Mouse (Mus musculus) embryonic facial prominence, embryonic 10.5 days (tissue): ENCODE results near the gene Dus1l. TPM values are rescaled to one million over a fixed set of nuclear protein-coding genes. Genes with fewer than 3 reads are reported as not detected.

Experiments
- DNase-seq: peaks from one replicate; pipeline ENCODE4 v3.0.0-alpha.2; 2017; ENCODE audit warnings: low spot score
- H3K27ac ChIP-seq: fragments of 300-500 bp; sonication (generic); replicated peaks from 2 replicates; pipeline ENCODE4 v1.5.1; 2016; ENCODE audit warnings: mild to moderate bottlenecking
- H3K27me3 ChIP-seq: fragments of 300-500 bp; sonication (generic); replicated peaks from 2 replicates; pipeline ENCODE4 v1.6.1; 2016; ENCODE audit warnings: low read depth, mild to moderate bottlenecking; ENCODE audit not compliant: poor library complexity, severe bottlenecking
- H3K36me3 ChIP-seq: fragments of 300-500 bp; sonication (generic); replicated peaks from 2 replicates; pipeline ENCODE4 v1.6.1; 2016; ENCODE audit warnings: mild to moderate bottlenecking, moderate library complexity
- H3K4me1 ChIP-seq: fragments of 300-500 bp; sonication (generic); 2 replicates; pipeline ENCODE4 v1.6.1; 2016
- H3K4me3 ChIP-seq: fragments of 300-500 bp; sonication (generic); 2 replicates; pipeline ENCODE4 v1.5.1; 2016; ENCODE audit warnings: mild to moderate bottlenecking, moderate library complexity
- H3K9me3 ChIP-seq: fragments of 300-500 bp; sonication (generic); 2 replicates; pipeline ENCODE4 v1.6.1; 2016; ENCODE audit warnings: mild to moderate bottlenecking
- WGBS: fragments of 180-500 bp; shearing (Covaris S2); methylation state at CpG from one replicate; pipeline ENCODE4 v1.1.7; 2016; 5-methylcytosine and 5-hydroxymethylcytosine counted together
- polyA plus RNA-seq: library from polyadenylated mRNA; unstranded; fragments of >200 nt; fragmentation: Nextera tagmentation; extraction: Ambion mirVana; gene quantifications from 2 replicates; pipeline ENCODE4 v1.2.1, GENCODE M21; 2016

Gene Dus1l
- polyA plus RNA-seq, 1 experiment from 2014 or later = 96.6 TPM

DNA sequence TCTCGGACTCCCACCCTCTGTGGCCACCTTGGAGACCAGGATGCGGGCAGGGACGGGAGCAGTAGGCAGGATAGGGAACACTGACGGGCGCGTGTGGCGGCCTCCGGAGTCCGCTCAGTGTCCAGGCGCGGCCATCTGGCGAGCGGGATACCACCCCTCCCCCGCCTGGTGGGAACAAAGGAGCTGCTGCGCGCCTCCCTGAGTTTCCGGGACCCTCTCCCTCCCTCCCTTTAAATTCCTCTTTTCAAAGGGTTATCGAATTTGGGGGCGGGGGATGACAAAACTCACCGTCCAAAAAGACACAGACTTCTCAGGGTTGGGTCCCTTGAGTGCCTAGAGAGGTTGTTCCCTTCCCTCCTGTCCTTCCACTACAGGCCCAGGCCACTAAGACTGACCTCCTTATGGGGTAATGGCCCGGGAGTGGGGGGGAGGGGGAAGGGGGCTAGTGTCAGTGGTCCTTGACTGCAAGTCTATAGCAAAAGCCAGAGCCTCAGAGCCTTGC lies 28.6 kb upstream of the Dus1l start:
- under 1% methylated on average over 21 of the region's 21 CpGs for WGBS
- Histone ChIP-seq H3K27me3 (no peaks in the 10 kb centered on the region), H3K36me3 (peaks cover 38% of the 10 kb centered on the region), H3K27ac (peak overlapping the region; percentile 99), H3K4me1 (peaks cover 72% of the 10 kb centered on the region), H3K4me3 (peak overlapping the region; percentile 91), H3K9me3 (no peaks in the 10 kb centered on the region)
- DNase-seq = no peak

DNA sequence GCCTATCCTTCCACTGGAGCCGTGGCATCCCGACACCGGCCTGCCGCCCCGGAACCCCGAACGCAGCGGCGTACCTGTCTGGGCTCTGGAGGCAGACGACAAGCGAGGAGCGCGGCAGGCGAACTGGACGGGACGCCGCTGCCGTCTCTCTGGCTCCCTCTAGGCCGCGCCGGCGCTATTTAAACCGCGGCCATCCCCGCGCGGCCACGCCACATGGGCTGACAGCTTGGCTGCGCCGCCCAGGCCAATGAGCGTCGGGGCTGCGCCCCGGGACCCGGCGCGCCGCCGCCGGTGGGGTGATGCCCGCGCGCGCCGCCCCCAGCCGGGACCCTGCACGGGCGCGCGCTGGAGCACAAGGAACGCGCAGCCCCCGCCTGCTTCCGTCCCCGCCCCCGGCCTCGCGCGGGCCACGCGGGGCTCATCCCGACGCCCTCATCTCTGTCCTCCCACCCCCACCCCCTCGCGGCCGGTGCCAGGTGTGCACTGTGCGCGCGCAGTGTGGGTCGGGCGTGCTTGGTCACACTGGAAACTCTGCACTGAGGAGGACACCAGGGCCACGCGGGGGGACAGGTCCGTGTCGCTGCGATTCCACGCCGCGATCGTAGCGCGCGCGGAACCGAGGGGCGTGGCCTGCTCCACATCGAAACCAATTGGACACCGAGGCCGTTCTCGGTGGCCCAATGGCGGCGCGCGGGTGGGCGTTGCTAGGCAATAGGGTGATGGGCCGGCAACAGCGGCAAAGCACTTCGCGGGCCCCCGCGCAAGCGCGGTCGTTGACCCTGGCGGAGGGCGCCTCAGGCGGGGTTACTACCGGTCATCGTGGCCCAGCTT lies 28.0 kb upstream of the Dus1l start, which contains the start of gene Fasn:
Fasn (minus strand) TSS at position 592 of the 831 bp plus-strand sequence.
- DNase-seq = peak; percentile 99
- peak within 1 kb of the TSS; percentile 91 for H3K4me3 ChIP-seq
- peak within 1 kb of the TSS; percentile 99 for H3K27ac ChIP-seq
- no peaks in the 10 kb centered on the region for H3K9me3 ChIP-seq
- no peaks in the 10 kb centered on the region for H3K27me3 ChIP-seq
- under 1% methylated on average over 107 of the region's 109 CpGs for WGBS
- peaks cover 45% of the 10 kb centered on the region for H3K36me3 ChIP-seq
- H3K4me1 ChIP-seq = peaks cover 69% of the 10 kb centered on the region

DNA sequence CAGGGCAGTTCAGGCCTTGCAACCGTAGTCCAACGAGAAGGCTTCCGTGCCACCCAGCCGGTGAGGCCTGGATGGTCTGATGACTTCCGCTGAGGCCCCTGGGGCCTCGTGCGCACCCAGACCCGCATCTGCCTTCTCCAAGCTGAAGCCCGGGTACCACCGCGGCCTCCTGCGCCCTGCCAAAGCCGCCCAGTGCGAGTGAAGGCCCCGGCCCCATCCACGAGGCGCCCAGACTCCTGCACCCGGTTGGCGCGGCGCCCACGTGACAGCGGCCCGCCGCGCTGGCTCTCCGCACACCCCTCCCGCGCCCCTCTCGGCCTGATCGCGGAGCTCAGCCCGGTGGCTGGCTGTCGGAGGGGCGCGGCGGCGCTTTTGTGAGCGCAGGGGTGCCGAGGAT lies 27.3 kb upstream of the Dus1l start:
- Histone ChIP-seq H3K9me3 (no peaks in the 10 kb centered on the region), H3K27me3 (no peaks in the 10 kb centered on the region), H3K4me1 (peaks cover 69% of the 10 kb centered on the region), H3K27ac (peak overlapping the region; percentile 99), H3K4me3 (peak overlapping the region; percentile 91), H3K36me3 (peaks cover 51% of the 10 kb centered on the region)
- under 1% methylated on average over 40 of the region's 40 CpGs for WGBS
- DNase-seq = no peak

DNA sequence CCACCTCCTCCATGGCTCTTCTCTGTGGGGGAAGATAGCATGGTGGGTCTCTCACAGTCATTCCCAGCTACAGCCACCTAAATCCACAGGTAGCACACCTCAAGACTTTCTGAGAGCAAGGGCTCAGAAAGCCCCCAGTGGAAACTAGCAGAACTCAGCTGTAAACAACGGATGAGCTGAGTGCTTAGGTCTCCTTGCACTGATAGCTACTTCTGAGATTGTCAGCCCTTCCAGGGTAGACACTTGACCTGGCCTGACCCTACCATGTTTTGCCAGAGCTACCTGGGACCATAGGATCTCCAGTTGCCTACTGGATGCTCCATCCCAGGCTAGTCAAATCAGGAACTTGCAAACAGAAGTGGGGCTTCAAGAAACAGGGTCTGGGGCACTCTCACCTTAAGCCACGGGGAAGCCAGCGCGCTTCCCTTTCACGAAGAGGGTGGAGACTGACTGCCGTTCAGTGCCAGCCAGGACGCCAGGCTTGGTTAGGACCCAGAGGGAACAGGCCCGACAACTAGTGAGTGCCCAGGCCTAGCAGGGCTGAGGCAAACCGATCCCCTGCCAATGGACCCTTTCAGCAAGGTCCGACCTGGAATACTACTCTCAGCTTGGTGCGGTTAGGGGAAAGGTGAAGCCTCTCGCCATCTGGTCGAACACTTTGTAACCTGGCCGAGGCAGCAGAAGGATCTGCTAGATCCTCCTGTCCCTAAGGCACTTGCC lies 26.8 kb upstream of the Dus1l start:
- DNase-seq = peak; percentile 47
- Histone ChIP-seq H3K36me3 (peaks cover 57% of the 10 kb centered on the region), H3K27ac (peak overlapping the region; percentile 99), H3K9me3 (no peaks in the 10 kb centered on the region), H3K4me3 (peak overlapping the region; percentile 91), H3K27me3 (no peaks in the 10 kb centered on the region), H3K4me1 (peaks cover 69% of the 10 kb centered on the region)
- 2% methylated on average over 14 of the region's 14 CpGs for WGBS

DNA sequence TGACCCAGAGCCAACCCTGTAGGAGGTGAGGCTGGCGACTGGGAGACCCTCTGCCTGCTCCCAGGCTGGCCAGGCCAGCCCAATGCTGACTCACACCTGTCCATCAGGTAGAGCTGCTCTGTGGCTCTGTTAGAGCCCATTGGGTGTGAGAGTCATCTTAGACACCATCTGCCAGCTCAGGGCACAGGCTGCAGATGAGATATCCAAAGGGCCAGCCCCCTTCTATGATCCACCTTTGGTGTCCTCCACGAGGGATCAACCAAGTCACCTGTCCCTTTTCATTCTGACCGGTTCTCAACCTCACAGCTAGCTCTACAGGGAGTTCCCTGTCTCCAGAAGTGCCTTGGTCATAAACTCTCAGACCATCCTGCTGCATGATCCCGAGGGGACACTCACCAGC lies 26.1 kb upstream of the Dus1l start:
- peak; percentile 9 for DNase-seq
- Histone ChIP-seq H3K4me1 (peaks cover 64% of the 10 kb centered on the region), H3K27ac (peak overlapping the region; percentile 99), H3K9me3 (no peaks in the 10 kb centered on the region), H3K27me3 (no peaks in the 10 kb centered on the region), H3K4me3 (peak overlapping the region; percentile 91), H3K36me3 (peaks cover 63% of the 10 kb centered on the region)
- 79% methylated on average over 4 of the region's 4 CpGs for WGBS

DNA sequence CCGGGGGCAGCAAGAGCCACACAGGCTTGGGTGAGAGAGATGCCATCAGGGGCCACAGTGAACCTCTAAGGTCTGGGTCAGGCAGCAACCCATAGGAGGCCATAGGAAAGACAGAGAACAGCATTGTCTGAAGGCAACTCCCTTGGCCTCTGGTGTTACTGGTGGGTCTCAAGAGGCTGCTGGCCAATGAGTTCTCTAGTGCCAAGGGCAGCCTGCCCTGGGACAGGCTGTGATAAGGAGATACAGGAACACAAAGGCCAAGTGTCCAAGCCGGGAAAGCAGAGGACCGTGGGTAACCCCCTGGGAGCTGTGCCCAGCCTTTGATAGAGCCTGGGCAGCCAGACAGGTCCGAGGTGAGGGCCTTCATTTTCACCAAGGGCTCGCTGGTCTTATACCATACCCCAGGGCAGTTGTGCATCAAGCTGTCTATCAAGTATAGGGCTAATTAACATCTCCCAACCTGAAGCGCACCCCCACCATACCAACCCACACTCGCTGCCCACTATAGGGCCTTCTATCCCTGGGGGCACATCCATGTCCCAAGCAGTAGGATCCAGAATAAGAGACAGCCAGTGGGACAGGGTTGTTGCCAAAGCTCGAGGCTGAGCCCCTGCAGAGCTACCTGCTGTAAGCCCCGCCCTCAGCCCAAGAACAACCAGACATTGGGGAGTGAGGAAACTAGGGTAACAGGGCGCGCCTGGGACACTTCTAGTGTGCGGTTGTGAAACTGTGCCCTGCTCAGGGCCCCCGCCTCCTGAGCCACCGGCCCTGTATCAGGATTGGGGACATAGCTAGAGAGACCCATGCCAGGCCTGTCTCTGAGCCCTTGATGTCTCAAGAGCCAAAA lies 25.1 kb upstream of the Dus1l start:
- no peaks in the 10 kb centered on the region for H3K27me3 ChIP-seq
- peak; percentile 7 for DNase-seq
- H3K4me1 ChIP-seq = peaks cover 57% of the 10 kb centered on the region
- 83% methylated on average over 14 of the region's 14 CpGs for WGBS
- peaks cover 71% of the 10 kb centered on the region for H3K36me3 ChIP-seq
- H3K27ac ChIP-seq = no peak overlapping the region
- no peaks in the 10 kb centered on the region for H3K9me3 ChIP-seq
- H3K4me3 ChIP-seq = peak overlapping the region; percentile 91

DNA sequence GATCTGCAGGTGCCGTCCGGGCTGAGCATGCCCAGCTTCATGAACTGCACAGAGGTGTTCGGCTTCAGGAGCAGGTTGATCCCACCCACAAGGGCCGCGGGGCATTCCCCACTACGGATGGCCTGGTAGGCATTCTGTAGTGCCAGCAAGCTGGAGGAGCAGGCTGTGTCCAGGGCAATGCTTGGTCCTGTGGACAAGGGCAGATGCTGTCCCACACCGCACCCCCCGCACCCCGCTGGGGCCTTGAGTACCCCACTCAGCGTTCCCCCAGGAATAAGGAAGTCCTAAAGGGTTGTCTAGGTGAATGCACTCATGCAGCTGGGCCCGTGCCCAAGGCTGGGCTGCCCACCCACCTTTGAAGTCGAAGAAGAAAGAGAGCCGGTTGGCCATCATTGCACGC lies 24.3 kb upstream of the Dus1l start:
- no peaks in the 10 kb centered on the region for H3K9me3 ChIP-seq
- peaks cover 49% of the 10 kb centered on the region for H3K4me1 ChIP-seq
- DNase-seq = peak; percentile 7
- H3K4me3 ChIP-seq = peak overlapping the region; percentile 91
- H3K27me3 ChIP-seq = no peaks in the 10 kb centered on the region
- WGBS = 96% methylated on average over 14 of the region's 14 CpGs
- H3K27ac ChIP-seq = no peak overlapping the region
- H3K36me3 ChIP-seq = peaks cover 74% of the 10 kb centered on the region

DNA sequence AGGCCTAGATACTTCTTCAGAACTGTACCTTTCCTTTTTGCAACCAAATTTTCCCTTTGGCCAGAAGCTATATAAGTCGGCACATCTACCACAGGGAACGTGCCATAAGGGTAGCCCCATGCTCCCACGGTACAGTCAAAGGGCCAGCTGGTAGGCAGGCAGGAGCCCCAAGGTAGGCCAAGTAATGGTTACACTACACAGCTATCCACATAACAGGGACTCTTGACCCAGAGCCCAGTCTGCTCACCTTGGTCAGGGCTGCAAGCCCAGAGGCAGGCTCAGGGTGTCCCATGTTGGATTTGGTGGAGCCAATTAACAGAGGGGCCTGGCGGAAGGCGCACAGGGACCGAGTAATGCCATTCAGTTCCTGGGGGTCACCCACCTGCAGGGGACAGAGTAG lies 23.4 kb upstream of the Dus1l start:
- Histone ChIP-seq H3K27ac (no peak overlapping the region), H3K9me3 (no peaks in the 10 kb centered on the region), H3K27me3 (no peaks in the 10 kb centered on the region), H3K36me3 (peaks cover 84% of the 10 kb centered on the region), H3K4me1 (peaks cover 39% of the 10 kb centered on the region), H3K4me3 (peak overlapping the region; percentile 2; the same call in 1 of the 2 replicates)
- WGBS = 94% methylated on average over 6 of the region's 6 CpGs
- DNase-seq = no peak

DNA sequence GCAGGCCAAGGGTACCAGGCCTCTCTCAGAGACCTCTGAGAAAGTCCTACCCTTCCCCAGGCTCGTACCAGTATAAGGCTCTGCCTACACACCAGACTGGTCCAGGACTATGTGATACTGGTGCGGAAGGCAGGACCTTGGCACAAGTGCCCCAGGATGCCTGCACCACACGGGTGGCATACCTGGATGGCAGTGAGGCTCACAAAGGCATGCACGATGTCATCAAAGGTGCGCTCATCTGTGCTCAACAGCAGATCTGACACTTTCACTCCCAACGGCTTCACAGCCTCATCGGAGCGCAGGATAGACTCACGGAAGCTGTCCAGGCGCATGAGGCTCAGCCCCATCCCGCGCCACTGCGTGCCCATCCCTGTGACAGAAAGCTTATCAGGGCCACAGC lies 22.0 kb upstream of the Dus1l start:
- H3K4me1 ChIP-seq = peaks cover 34% of the 10 kb centered on the region
- H3K9me3 ChIP-seq = no peaks in the 10 kb centered on the region
- no peak for DNase-seq
- H3K27ac ChIP-seq = no peak overlapping the region
- H3K4me3 ChIP-seq = no peak overlapping the region
- peaks cover 97% of the 10 kb centered on the region for H3K36me3 ChIP-seq
- 96% methylated on average over 13 of the region's 13 CpGs for WGBS
- H3K27me3 ChIP-seq = no peaks in the 10 kb centered on the region

DNA sequence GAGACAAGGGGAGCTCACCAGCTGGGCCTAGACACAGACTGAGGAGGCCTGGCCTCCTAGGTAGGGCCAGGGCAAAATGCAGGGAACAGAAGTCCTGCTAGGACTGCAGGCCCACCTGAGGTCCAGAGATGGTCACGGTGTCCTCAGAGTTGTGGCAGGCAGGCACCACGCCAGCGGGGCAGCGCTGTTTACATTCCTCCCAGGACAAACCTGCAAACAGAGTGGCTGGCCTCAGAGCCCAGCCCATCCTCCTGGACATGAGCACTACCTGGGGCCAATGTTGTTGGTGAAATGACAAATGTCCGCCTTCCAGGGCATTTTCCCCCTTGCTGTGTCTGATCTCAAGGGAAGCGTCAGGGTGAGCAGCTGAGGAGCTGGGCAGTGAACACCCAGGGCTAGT lies 21.2 kb upstream of the Dus1l start:
- Histone ChIP-seq H3K36me3 (peaks cover 100% of the 10 kb centered on the region), H3K27me3 (no peaks in the 10 kb centered on the region), H3K9me3 (no peaks in the 10 kb centered on the region), H3K27ac (no peak overlapping the region), H3K4me1 (peaks cover 25% of the 10 kb centered on the region), H3K4me3 (no peak overlapping the region)
- DNase-seq = no peak
- WGBS = 95% methylated on average over 6 of the region's 6 CpGs

DNA sequence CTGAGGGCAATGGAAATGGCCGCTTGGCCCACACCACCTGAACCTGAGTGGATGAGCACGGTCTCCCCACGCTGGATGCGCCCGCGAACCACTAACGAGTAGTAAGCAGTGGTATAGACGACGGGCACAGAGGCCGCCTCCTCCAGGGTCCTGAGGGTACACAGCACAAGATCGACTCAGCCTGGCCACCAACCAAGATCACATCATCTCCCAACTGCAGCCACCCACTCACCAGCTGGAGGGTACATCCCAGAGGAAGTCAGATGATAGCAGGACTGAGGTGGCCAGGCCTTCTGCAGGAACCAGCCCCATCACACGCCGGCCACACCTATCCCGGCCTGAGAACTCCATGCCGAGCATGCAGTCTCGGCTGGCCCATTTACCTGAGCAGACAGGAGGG lies 15.9 kb upstream of the Dus1l start:
- DNase-seq = no peak
- Histone ChIP-seq H3K27me3 (no peaks in the 10 kb centered on the region), H3K4me1 (no peaks in the 10 kb centered on the region), H3K9me3 (no peaks in the 10 kb centered on the region), H3K36me3 (peaks cover 100% of the 10 kb centered on the region), H3K4me3 (no peak overlapping the region), H3K27ac (no peak overlapping the region)
- 95% methylated on average over 16 of the region's 16 CpGs for WGBS

DNA sequence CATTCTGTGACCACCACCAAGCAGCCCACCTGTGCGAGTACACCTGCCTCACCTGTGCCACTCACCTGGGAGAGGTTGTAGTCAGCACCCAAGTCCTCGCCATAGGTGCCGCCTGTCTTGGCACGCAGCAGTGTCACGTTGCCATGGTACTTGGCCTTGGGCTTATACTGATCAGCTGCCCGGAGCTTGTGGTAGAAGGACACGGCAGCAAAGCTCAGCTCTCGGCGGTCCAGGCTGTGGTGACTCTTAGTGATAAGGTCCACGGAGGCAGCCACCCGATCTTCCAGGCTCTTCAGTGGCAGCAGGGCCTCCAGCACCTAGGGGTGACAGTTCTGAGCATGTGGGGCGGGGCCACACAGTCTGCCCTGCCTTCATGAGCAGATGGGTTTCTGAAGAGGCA lies 11.8 kb upstream of the Dus1l start:
- Histone ChIP-seq H3K27me3 (no peaks in the 10 kb centered on the region), H3K4me1 (no peaks in the 10 kb centered on the region), H3K4me3 (no peak overlapping the region), H3K36me3 (peaks cover 84% of the 10 kb centered on the region), H3K27ac (no peak overlapping the region), H3K9me3 (no peaks in the 10 kb centered on the region)
- WGBS = 93% methylated on average over 12 of the region's 12 CpGs
- no peak for DNase-seq
